Mouse (Mus musculus) gonadal fat pad, adult 2 months (tissue): Measurements from ENCODE around the gene Msx2. TPM values are rescaled to one million over a fixed set of nuclear protein-coding genes. Genes with fewer than 3 reads are reported as not detected.

Source experiments
- polyA plus RNA-seq: library from polyadenylated mRNA; depleted of rRNA; stranded (reverse); fragments of >200 nt; gene quantifications from 2 replicates; pipeline ENCODE4 v1.2.3, GENCODE M21; 2012; rRNA removed

The Msx2 gene
- polyA plus RNA-seq, 1 experiment, result 0.22 TPM

Other genes with a start within 250 kb of the Msx2 start
- gene Ror2, start 186.9 kb downstream of the Msx2 start, polyA plus RNA-seq, result 1.8 TPM in 2 replicates
- gene Sptlc1, start 95.7 kb downstream of the Msx2 start, polyA plus RNA-seq, result 22.6 and 23.8 TPM in 2 replicates